Mouse (Mus musculus) erythroid progenitor cell, adult 5-6 weeks (primary cell): ENCODE data around the gene Psmd9. TPM values are rescaled to one million over a fixed set of nuclear protein-coding genes. Genes with fewer than 3 reads are reported as not detected.

Experiments used
- ATAC-seq: replicated peaks from 2 replicates; pipeline ENCODE4 v1.8.0; 2016; ENCODE audit warnings: moderate number of reproducible peaks, mild to moderate bottlenecking, moderate TSS enrichment, inconsistent platforms; ENCODE audit not compliant: poor library complexity, low FRiP score, severe bottlenecking
- total RNA-seq, 2 experiments: library from RNA; stranded (forward) in 1 of 2; stranded (reverse) in 1 of 2; fragments of 150-400 nt in 1 of 2; fragments of 186-747, 209-891 nt in 1 of 2; gene quantifications; 2 replicates each; pipeline versions ENCODE4 v1.2.3 to v1.2.4; 2015 to 2017; ENCODE audit warnings: low replicate concordance in 2 of 2

Gene Psmd9
- total RNA-seq, 2 experiments from 2014 or later, result 27.2 to 52.2 TPM

- peak; percentile 89 for ATAC-seq
Measured at GRCm38 (mm10) chr5:123227762-123228523, 58.7 kb downstream of the Psmd9 start.

DNA sequence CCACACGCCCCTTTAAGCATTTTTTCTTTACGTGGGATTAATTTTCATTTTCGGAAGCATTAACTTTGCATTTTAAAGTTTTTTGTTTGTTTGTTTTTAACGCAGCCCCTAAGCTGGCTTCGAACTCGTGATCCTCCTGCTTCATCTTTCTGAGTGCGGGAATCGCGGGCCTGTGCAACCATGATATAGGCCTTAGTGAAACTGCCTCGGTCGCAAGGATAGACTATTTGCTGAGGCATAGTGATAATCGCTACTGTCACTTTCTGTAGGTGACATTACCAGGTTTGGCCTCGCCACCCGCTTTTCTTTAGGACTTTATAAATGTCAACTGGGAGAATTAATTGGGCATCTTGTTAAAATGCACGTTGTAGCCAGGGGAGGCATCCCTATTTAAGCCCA lies 59.3 kb downstream of the Psmd9 start:
- ATAC-seq, result peak; percentile 48

- ATAC-seq, result peak; percentile 39; the same call in 1 of the 2 replicates
Measured at GRCm38 (mm10) chr5:123229296-123229695, 60.1 kb downstream of the Psmd9 start.

DNA sequence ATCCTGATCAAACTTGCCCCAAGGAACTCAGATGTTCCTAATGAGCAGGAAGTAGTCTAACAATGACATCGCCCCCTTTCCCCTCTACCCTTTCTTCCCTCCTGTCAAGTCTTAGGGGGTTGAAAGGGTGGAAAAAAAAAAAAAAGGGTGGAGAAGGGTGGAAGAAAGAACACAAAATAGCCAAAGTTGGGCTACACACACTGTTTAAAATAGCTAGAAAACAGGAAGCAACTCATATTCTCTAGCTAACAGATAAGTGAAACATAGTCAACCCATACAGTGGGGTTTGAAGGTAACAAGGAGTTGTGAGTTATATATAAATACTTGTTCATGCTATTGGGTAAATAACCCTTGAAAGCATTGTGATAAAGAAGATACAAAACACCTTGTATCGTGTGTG lies 63.0 kb downstream of the Psmd9 start:
- no peak for ATAC-seq

DNA sequence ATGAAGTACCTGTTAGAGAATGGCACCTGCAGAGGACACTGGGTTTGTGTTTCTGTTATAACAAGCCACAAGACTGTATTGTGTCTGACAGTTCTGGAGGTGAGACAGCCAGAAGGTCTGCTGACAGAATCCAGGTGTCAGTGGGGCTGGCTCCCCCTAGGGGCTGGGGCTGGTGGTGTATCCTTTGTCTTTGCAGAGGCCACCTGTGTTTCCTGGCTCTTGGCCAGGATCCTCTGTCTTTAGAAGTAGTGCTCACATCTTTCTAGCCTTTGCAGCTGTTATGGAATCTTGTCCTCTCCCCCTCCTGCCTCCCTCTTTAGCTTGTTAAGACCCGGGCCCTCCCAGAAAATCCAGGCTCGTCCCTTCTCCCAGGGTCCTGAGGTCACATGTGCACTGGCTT lies 66.5 kb downstream of the Psmd9 start:
- ATAC-seq, result peak; percentile 82

GRCm38 (mm10) chr5:123236426-123236825 lies 67.2 kb downstream of the Psmd9 start:
- no peak for ATAC-seq

GRCm38 (mm10) chr5:123239501-123239900 lies 70.3 kb downstream of the Psmd9 start:
- no peak for ATAC-seq

DNA sequence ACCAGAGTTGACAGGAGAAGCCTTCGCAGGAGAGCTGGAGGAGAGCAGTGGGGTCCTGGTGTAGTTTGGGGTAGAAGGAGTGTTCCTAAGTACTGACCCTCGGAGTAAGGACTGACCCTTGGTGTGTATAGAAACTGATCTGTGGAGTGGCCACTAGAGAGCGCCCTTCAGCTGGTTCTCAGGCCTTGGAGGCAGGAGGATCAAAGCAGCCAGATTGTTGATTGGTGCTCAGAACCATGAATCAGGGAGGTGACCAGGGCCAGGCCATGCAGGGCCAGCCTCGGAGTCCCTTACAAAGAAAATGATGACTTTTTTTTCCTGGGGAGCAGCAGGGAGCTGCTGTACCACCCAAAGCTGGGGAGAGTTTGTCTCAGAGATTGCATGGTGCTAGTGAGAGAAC lies 76.3 kb downstream of the Psmd9 start:
- peak; percentile 53; the same call in 1 of the 2 replicates for ATAC-seq

DNA sequence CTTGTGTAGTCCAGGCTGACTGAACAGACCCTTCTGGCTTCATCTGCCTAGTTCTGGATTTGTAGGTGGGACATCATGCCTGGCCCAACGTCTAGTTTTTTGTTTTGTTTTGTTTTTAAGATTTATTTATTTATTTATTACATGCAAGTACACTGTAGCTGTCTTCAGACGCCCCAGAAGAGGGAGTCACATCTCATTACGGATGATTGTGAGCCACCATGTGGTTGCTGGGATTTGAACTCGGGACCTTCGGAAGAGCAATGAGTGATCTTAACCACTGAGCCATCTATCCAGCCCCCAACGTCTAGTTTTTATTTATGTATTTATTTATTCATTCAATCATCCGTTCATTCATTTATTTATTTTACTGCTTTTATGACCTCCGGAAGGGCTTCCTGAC lies 82.2 kb downstream of the Psmd9 start:
- no peak for ATAC-seq

DNA sequence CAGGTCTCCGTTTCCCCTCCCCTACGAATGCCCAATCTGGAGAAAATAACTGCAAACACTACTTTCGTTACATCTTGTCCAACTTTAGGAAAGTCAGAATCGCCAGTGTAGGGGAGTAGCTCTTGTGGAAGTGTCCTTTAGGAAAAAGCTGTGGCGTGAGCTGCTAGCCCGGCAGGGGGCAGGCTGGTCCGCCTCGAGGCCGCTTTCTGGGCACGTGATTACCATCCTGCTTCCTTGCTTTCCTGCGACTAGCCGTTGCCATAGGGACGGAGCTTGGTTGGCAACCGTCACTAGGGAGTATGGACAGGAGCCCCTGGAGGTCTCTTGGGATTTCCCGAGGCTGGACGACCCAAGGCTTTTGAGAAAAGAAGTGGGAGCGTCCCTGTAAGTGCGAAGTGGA lies 82.6 kb downstream of the Psmd9 start, which contains the start of gene Wdr66:
Gene Wdr66 (plus strand): TSS at position 269 of the 400 bp plus-strand sequence.
- 0 out of 2 replicates have a peak, but pooled peaks have one; percentile 54 for ATAC-seq

- no peak for ATAC-seq
Measured at GRCm38 (mm10) chr5:123256841-123257755, 87.9 kb downstream of the Psmd9 start.

DNA sequence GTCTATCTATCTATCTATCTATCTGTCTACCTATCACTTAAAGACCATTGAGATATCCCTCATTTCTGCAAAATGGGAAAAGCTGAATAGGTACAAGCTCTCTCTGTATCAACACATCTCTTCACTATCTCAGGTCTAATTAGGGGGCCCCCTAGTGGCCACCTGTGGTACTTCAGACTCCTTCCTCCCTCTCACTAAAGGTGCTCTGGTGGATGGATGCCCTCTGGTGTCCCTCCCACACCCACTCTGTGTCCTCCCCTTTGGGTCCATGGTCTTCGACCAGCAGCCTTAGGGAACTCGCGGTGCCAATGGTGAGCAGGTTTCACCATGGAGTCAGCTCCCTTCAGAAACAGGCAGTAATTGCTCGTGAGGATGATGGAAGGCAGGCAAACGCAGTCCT lies 89.8 kb downstream of the Psmd9 start:
- ATAC-seq, result peak; percentile 84

- no peak for ATAC-seq
Measured at GRCm38 (mm10) chr5:123260698-123261097, 91.5 kb downstream of the Psmd9 start.

DNA sequence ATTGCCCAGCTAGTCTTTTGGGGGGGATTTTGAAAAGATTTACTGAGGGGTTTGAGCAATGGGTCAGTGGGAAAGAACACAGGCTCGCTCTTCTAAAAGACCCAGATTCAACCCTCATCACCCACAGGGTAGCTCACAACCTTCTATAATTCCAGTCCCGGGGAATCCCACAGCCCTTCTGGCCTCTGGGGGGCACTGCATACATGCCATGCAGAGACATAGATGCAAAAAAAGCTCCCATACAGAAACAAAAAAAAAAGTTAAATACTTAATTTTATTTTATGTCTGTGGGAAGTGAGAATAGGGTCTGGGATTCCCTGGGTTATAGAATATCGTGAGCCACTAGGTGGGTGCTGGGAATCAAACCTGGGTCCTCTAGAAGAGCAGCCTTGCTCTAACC lies 97.7 kb downstream of the Psmd9 start:
- ATAC-seq, result no peak

GRCm38 (mm10) chr5:123268477-123269474 lies 99.6 kb downstream of the Psmd9 start:
- ATAC-seq, result no peak

GRCm38 (mm10) chr5:123270917-123271316 lies 101.7 kb downstream of the Psmd9 start:
- ATAC-seq, result no peak

DNA sequence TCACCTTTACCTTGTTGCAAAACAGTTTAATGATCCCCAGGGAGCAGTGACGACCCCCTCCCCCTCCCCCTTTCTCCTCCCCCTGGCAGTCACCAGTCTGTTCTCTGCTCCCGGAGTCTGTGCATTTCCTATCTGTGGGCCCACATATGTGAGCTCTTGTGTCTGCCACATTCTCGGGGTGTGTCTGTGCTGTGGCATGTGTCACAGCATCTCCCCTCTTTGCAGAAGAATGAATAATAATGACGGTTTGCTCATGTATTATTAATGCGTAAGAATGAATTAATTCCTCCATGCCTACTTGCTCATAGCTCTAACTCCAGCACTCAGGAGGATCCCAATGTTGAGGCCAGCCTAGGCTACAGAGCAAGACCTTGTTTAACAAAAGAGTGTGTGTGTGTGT lies 103.7 kb downstream of the Psmd9 start:
- no peak for ATAC-seq

GRCm38 (mm10) chr5:123276636-123277341 lies 107.6 kb downstream of the Psmd9 start:
- ATAC-seq, result no peak

GRCm38 (mm10) chr5:123277342-123277701 lies 108.1 kb downstream of the Psmd9 start:
- ATAC-seq, result no peak
